Mouse (Mus musculus) left cerebral cortex, postnatal 25 days (tissue): ENCODE results near the gene Eapp. TPM values are rescaled to one million over a fixed set of nuclear protein-coding genes. Genes with fewer than 3 reads are reported as not detected.

Experiments used
- DNase-seq, 2 experiments: peaks; one replicate each; pipeline ENCODE4 v3.0.0; 2022; ENCODE audit warnings: low spot score in 2 of 2, mixed read lengths in 1 of 2
- intact Hi-C: fragments of 180-260 bp; cut with DNase I; formaldehyde crosslinking; loops from one replicate; pipeline ENCODE4 v1.15.1; 2025
- microRNA-seq, 2 experiments: library from miRNA; unstranded; fragments of <30 nt; microRNA quantifications; one replicate each; pipeline ENCODE4 v1.2.0; 2022
- total RNA-seq, 2 experiments: library from RNA; stranded (reverse); gene quantifications; 2 replicates each; pipeline ENCODE4 v1.2.3; 2021

The Eapp gene
- total RNA-seq, 2 experiments from 2014 or later: 37.0 to 41.3 TPM

GRCm38 (mm10) chr12:54651158-54651557 lies 44.5 kb downstream of the Eapp start:
- no peak for DNase-seq
- intact Hi-C loops: no loop called here

DNA sequence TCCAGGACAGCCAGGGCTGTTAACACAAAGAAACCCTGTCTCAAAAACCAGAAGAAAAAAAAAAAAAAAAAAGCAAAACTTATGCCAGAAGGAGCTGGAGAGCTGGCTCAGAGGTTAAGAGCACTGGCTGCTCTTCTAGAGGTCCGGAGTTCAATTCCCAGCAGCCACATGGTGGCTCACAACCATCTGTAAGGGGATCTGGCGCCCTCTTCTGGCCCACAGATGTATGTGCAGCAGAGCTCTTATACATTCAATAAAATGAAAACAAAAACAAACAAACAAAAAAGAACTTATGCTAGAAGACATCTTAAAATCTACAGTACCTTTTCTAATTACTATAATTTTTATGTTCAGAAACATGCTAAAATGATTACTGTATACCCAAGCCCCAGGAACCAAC lies 50.8 kb downstream of the Eapp start:
- intact Hi-C loops: no loop called here
- no peak for DNase-seq

GRCm38 (mm10) chr12:54643320-54643892 lies 52.3 kb downstream of the Eapp start:
- no peak for DNase-seq
- intact Hi-C loops: no loop called here

DNA sequence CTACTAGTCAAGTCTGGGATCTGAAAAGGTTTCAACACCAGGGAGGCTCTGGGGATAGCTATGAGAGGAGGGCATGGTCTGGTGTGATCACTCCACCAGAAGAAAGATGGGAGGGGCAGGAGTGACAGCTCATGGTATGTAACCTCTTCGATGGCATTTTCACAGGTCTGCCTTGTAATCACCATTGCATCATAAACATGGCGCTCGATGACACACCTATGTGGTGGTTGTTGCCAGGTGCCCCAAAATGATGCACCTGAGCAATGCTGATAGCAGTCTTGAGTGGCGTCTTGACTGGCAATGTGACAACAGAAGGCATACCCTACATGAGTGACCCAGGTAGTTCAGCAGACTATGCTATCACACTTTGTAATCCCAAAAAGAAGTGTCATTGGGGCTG lies 54.3 kb downstream of the Eapp start:
- DNase-seq: no peak
- intact Hi-C loops: no loop called here

GRCm38 (mm10) chr12:54640259-54640658 lies 55.4 kb downstream of the Eapp start:
- intact Hi-C loops: no loop called here
- DNase-seq: peak in 1 of 2 experiments; percentile 50

DNA sequence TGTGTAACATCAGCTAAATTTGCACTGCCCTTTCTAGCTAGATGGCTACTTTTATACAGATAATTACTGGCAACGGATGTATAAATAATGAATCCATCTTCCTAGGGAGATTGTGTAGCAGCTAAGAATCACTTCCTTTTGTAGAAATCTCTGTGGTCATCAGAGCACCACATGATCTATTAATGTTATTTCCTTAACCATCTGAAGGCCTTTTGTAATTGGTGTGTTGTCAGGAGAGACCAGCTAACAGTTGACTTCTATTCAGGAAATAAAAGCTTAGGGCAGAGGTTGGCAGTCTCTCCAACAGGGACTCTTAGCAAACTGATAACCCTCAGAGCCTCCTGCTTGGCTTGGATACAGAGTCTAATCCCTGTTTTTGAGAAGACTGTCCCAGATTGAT lies 58.7 kb downstream of the Eapp start:
- no peak for DNase-seq
- intact Hi-C loops: no loop called here

DNA sequence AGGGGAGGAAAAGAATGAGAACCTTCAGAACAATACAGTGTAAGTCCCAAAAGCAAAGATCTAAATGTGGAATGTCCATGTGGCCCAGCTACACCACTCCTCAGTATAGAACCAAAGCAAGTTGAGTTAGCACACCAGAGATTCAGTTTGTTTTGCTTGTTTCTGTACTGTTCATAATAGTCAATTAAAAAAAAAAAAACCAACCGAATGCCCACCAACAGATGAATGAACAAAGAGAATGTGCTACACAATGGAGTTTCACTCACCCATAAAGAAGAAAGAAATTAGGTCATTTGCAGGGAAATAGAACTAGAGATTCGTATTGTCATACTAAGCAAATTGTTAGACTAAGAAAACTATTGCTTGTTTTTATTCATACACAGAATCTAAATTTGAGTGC lies 63.6 kb downstream of the Eapp start:
- intact Hi-C loops: no loop called here
- no peak for DNase-seq

DNA sequence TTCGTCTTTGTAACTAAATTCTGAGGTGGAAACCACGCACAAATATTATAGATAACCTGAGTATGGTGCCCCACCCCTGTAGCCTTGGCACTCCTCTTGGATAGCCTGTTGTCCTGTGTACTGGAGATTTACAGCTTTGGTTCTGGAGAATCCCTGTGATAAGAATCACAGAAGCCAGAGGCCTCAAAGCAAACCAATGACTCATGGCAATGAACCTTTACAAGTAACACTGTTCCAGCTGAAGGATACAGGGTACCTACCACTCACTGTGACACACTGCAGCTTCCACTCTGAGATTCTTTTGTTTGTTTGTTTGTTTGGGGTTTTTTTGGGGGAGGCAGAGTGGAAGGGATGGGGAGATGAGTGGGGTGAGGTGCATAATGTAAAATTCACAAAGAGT lies 73.8 kb downstream of the Eapp start:
- DNase-seq: no peak
- intact Hi-C loops: no loop called here

Small RNAs within 50 kb of the gene (microRNA-seq; reads per million reads assigned to microRNA genes)
- 0 reads per million in 2 experiments for gene Mir1892

Other genes starting within 250 kb of the Eapp start
- gene Sptssa, start 39.3 kb downstream of the Eapp start, total RNA-seq: 10 to 100 TPM; 24.8 to 25.5 TPM
- gene Snx6, start 99.8 kb upstream of the Eapp start, total RNA-seq: 10 to 100 TPM; 39.7 to 48.2 TPM
- gene Cfl2, start 167.0 kb upstream of the Eapp start, total RNA-seq: 100 to 1,000 TPM; 111 to 116 TPM